9 mouse cellular contexts compared by ENCODE assay signal in the genomic region with DNA sequence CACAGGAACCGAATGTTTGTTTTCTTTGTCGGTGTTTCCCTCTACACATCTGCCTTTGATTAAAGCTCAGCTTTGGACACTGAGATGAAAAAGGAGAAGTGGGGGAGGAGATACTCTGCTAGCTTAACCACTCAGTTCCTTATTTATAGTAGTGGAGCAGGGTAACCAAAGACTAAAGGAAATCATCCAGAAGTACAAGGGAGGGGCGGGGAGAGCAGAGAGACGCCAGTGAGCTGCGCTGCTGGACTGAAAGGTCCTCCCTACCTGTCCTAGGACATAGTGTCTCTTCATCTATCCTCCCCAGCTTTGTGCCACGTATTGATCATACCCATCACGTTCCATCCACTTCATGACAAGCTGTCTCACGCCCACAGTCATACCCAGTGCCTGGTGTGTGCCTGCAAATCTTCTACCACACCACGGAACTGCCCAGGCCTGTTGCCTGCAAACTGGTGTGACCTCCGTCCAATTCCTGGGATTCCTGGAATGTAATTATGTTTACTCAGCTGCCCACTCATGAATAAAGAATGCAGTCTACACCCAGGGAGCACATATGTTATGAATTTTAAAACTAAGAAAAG.
DNase-seq lines count a peak whose midpoint lies in the region; ATAC-seq and TF ChIP-seq lines count a peak whose summit lies in the region.
"Had no signal": no experiment of that assay in that cellular context is flagged by ENCODE, and none has a peak within 500 bp of the region (broad histone marks: within the 10 kb centered on the region; RNA-seq: fewer than 3 reads in every experiment).

No protein-coding gene starts in this region.

- H3K36me3 ChIP-seq in C2C12 (ENCODE audit: control insufficient read depth, insufficient read depth): no peaks in the 10 kb centered on the region
- H3K36me3 ChIP-seq in embryonic facial prominence, embryonic 14.5 days (ENCODE audit: control insufficient read depth, insufficient read depth, low read length): no peaks in the 10 kb centered on the region
- H3K36me3 ChIP-seq in forebrain, embryonic 15.5 days: no peaks in the 10 kb centered on the region
- H3K36me3 ChIP-seq: heart, embryonic 15.5 days had no signal

- no peaks in the 10 kb centered on the region for H3K27me3 ChIP-seq in C2C12 (ENCODE audit: control insufficient read depth, insufficient read depth, insufficient read length)
- H3K27me3 ChIP-seq in embryonic facial prominence, embryonic 14.5 days (replicated peaks; ENCODE audit: control insufficient read depth, insufficient read depth, low read length): no peaks in the 10 kb centered on the region
- H3K27me3 ChIP-seq in forebrain, embryonic 15.5 days: no peaks in the 10 kb centered on the region
- H3K27me3 ChIP-seq: heart, embryonic 15.5 days had no signal

- H3K4me1 ChIP-seq in embryonic facial prominence, embryonic 14.5 days (ENCODE audit: control insufficient read depth, insufficient read depth, low read length): peaks cover 5% of the 10 kb centered on the region; the same call in 1 of the 2 replicates
- no peaks in the 10 kb centered on the region for H3K4me1 ChIP-seq in forebrain, embryonic 15.5 days
- H3K4me1 ChIP-seq: heart, embryonic 15.5 days had no signal

- peak overlapping the region; percentile 25; the same call in 1 of the 2 replicates for H3K4me2 ChIP-seq in embryonic facial prominence, embryonic 14.5 days (ENCODE audit: low read depth, low read length)
- H3K4me2 ChIP-seq in forebrain, embryonic 15.5 days (replicated peaks): no peak overlapping the region
- H3K4me2 ChIP-seq: heart, embryonic 15.5 days had no signal

- no peaks in the 10 kb centered on the region for H3K9me3 ChIP-seq in embryonic facial prominence, embryonic 14.5 days (ENCODE audit: control insufficient read depth, low read length)
- H3K9me3 ChIP-seq in forebrain, embryonic 15.5 days: no peaks in the 10 kb centered on the region
- H3K9me3 ChIP-seq: heart, embryonic 15.5 days had no signal

- ATAC-seq in embryonic facial prominence, embryonic 14.5 days (ENCODE audit: low read depth): peak; percentile 69; the same call in 1 of the 2 replicates
- peak; percentile 96 for ATAC-seq in monocyte, adult 5-6 weeks (replicated peaks; ENCODE audit: insufficient number of reproducible peaks, low FRiP score, low TSS enrichment, poor library complexity, severe bottlenecking)
- no peak for ATAC-seq in erythroblast, adult 5-6 weeks (replicated peaks; ENCODE audit: low FRiP score, poor library complexity, severe bottlenecking)
- no peak for ATAC-seq in forebrain, embryonic 15.5 days (replicated peaks)

- peak overlapping the region; percentile 56 for H3K27ac ChIP-seq in embryonic facial prominence, embryonic 14.5 days (replicated peaks; ENCODE audit: low read depth, low read length)
- no peak overlapping the region for H3K27ac ChIP-seq in forebrain, embryonic 15.5 days (replicated peaks)
- H3K27ac ChIP-seq: heart, embryonic 15.5 days had no signal

- no peak for TF ChIP-seq CTCF in C2C12 (IDR thresholded peaks at IDR 0.05; ENCODE audit: control insufficient read depth, insufficient read depth, insufficient read length)

- H3K9ac ChIP-seq in embryonic facial prominence, embryonic 14.5 days (ENCODE audit: low read depth, low read length): no peak overlapping the region
- no peak overlapping the region for H3K9ac ChIP-seq in forebrain, embryonic 15.5 days (replicated peaks)
- H3K9ac ChIP-seq: heart, embryonic 15.5 days had no signal

- DNase-seq in 3T3-L1 (ENCODE audit: low read depth, low spot score): peak; percentile 92
- DNase-seq in embryonic facial prominence, embryonic 14.5 days (ENCODE audit: low spot score): peak; percentile 84
- peak; percentile 21 to 50 for DNase-seq in kidney, postnatal 4 days
- no peak for DNase-seq in cerebellum, adult 9-10 months

- 15% methylated on average over 10 of the region's 10 CpGs for WGBS in embryonic facial prominence, embryonic 14.5 days
- WGBS in forebrain, embryonic 15.5 days: 81% methylated on average over 10 of the region's 10 CpGs

- no peaks in the 10 kb centered on the region for H3K79me3 ChIP-seq in C2C12 (ENCODE audit: low read depth)

- no peak overlapping the region for H3K4me3 ChIP-seq in C2C12 (ENCODE audit: insufficient read depth, poor library complexity, severe bottlenecking)
- no peak overlapping the region for H3K4me3 ChIP-seq in embryonic facial prominence, embryonic 14.5 days (ENCODE audit: low read depth, low read length)
- H3K4me3 ChIP-seq in forebrain, embryonic 15.5 days: no peak overlapping the region
- H3K4me3 ChIP-seq: heart, embryonic 15.5 days had no signal

- peak overlapping the region; percentile 3 for H3ac ChIP-seq in C2C12 (ENCODE audit: control insufficient read depth, insufficient read length, low read depth)

- H3K79me2 ChIP-seq in C2C12 (ENCODE audit: control insufficient read depth, insufficient read depth): no peaks in the 10 kb centered on the region

TF ChIP-seq in C2C12, 6 proteins besides CTCF, POLR2A, EP300 and RAD21:
- TF ChIP-seq FOSL1 (IDR thresholded peaks at IDR 0.05; ENCODE audit: insufficient read depth, low read length, poor library complexity, severe bottlenecking): peak; percentile 90
- TF ChIP-seq CEBPB (IDR thresholded peaks at IDR 0.05; ENCODE audit: low read depth): no peak
- TF ChIP-seq MYOD1 (IDR thresholded peaks at IDR 0.05; ENCODE audit: control insufficient read depth, insufficient read length, low read depth): peak; percentile 67
- peak; percentile 67 for TF ChIP-seq MAX (IDR thresholded peaks at IDR 0.05)

Comparison
In these comparisons a context has a peak if more than half of its experiments do, and no peak if none do; other contexts are left out.
1. ATAC-seq: peak in embryonic facial prominence, embryonic 14.5 days (single experiment) and monocyte, adult 5-6 weeks (single experiment); none in erythroblast, adult 5-6 weeks (single experiment) and forebrain, embryonic 15.5 days (single experiment).